Mouse (Mus musculus): ENCODE data around the gene Tspan13. TPM values are rescaled to one million over a fixed set of nuclear protein-coding genes. Genes with fewer than 3 reads are reported as not detected.

Tspan13 gene
- polyA plus RNA-seq (2015; fragmentation: Nextera tagmentation; extraction: Ambion mirVana), result 378 and 391 TPM in 2 replicates

GRCm38 (mm10) chr12:36042348-36042778, at the start of gene Tspan13:
Tspan13 (minus strand) TSS chr12:36042500.
- peak within 1 kb of the TSS; percentile 88 for H3K27ac ChIP-seq (ENCODE audit: low read depth, low read length)
- peak; percentile 98 for ATAC-seq
- peak within 1 kb of the TSS; percentile 56 for H3K4me2 ChIP-seq (ENCODE audit: low read length)
- H3K4me3 ChIP-seq (ENCODE audit: low read length), result peak within 1 kb of the TSS; percentile 63
- peak within 1 kb of the TSS; percentile 82 for H3K9ac ChIP-seq (ENCODE audit: low read depth, low read length)
- H3K36me3 ChIP-seq (ENCODE audit: control insufficient read depth, insufficient read depth, low read length), result no peaks in the 10 kb centered on the region
- WGBS, result 0% methylated on average over 35 of the region's 35 CpGs
- H3K9me3 ChIP-seq (ENCODE audit: control insufficient read depth, low read length), result no peaks in the 10 kb centered on the region
- peaks cover 8% of the 10 kb centered on the region for H3K4me1 ChIP-seq (ENCODE audit: control insufficient read depth, insufficient read depth, low read depth, low read length)
- no peaks in the 10 kb centered on the region for H3K27me3 ChIP-seq (replicated peaks; ENCODE audit: control insufficient read depth, insufficient read depth, low read length)

- H3K4me2 ChIP-seq (ENCODE audit: low read length), result no peak overlapping the region
- H3K9ac ChIP-seq (ENCODE audit: low read depth, low read length), result no peak overlapping the region
- H3K36me3 ChIP-seq (ENCODE audit: control insufficient read depth, insufficient read depth, low read length), result peaks cover 25% of the 10 kb centered on the region
- no peaks in the 10 kb centered on the region for H3K9me3 ChIP-seq (ENCODE audit: control insufficient read depth, low read length)
- no peaks in the 10 kb centered on the region for H3K4me1 ChIP-seq (ENCODE audit: control insufficient read depth, insufficient read depth, low read depth, low read length)
- ATAC-seq, result no peak
- H3K4me3 ChIP-seq (ENCODE audit: low read length), result no peak overlapping the region
- no peak overlapping the region for H3K27ac ChIP-seq (ENCODE audit: low read depth, low read length)
- no peaks in the 10 kb centered on the region for H3K27me3 ChIP-seq (replicated peaks; ENCODE audit: control insufficient read depth, insufficient read depth, low read length)
- 86% methylated on average over 10 of the region's 10 CpGs for WGBS
These were observed 49.7 kb upstream of the Tspan13 start for GRCm38 (mm10) chr12:36091964-36092363.

- WGBS, result 47% methylated on average over 6 of the region's 6 CpGs
- Histone ChIP-seq H3K9ac (ENCODE audit: low read depth, low read length) (no peak overlapping the region), H3K4me3 (ENCODE audit: low read length) (no peak overlapping the region), H3K27ac (ENCODE audit: low read depth, low read length) (no peak overlapping the region), H3K4me1 (ENCODE audit: control insufficient read depth, insufficient read depth, low read depth, low read length) (no peaks in the 10 kb centered on the region), H3K9me3 (ENCODE audit: control insufficient read depth, low read length) (no peaks in the 10 kb centered on the region), H3K36me3 (ENCODE audit: control insufficient read depth, insufficient read depth, low read length) (peaks cover 16% of the 10 kb centered on the region), H3K27me3 (replicated peaks; ENCODE audit: control insufficient read depth, insufficient read depth, low read length) (no peaks in the 10 kb centered on the region), H3K4me2 (ENCODE audit: low read length) (no peak overlapping the region)
- ATAC-seq, result no peak
These were observed 46.9 kb upstream of the Tspan13 start for GRCm38 (mm10) chr12:36089221-36089620.

GRCm38 (mm10) chr12:36088804-36089203, 46.5 kb upstream of the Tspan13 start:
- WGBS, result 92% methylated on average over 1 of the region's 1 CpGs
- Histone ChIP-seq H3K4me2 (ENCODE audit: low read length) (no peak overlapping the region), H3K4me3 (ENCODE audit: low read length) (no peak overlapping the region), H3K9ac (ENCODE audit: low read depth, low read length) (no peak overlapping the region), H3K27ac (ENCODE audit: low read depth, low read length) (no peak overlapping the region), H3K4me1 (ENCODE audit: control insufficient read depth, insufficient read depth, low read depth, low read length) (no peaks in the 10 kb centered on the region), H3K36me3 (ENCODE audit: control insufficient read depth, insufficient read depth, low read length) (peaks cover 16% of the 10 kb centered on the region), H3K27me3 (replicated peaks; ENCODE audit: control insufficient read depth, insufficient read depth, low read length) (no peaks in the 10 kb centered on the region), H3K9me3 (ENCODE audit: control insufficient read depth, low read length) (no peaks in the 10 kb centered on the region)
- ATAC-seq, result 0 out of 2 replicates have a peak, but pooled peaks have one; percentile 25

GRCm38 (mm10) chr12:36085380-36085779, 43.1 kb upstream of the Tspan13 start:
- Histone ChIP-seq H3K27me3 (replicated peaks; ENCODE audit: control insufficient read depth, insufficient read depth, low read length) (no peaks in the 10 kb centered on the region), H3K9ac (ENCODE audit: low read depth, low read length) (no peak overlapping the region), H3K4me2 (ENCODE audit: low read length) (no peak overlapping the region), H3K4me1 (ENCODE audit: control insufficient read depth, insufficient read depth, low read depth, low read length) (no peaks in the 10 kb centered on the region), H3K9me3 (ENCODE audit: control insufficient read depth, low read length) (no peaks in the 10 kb centered on the region), H3K27ac (ENCODE audit: low read depth, low read length) (no peak overlapping the region), H3K36me3 (ENCODE audit: control insufficient read depth, insufficient read depth, low read length) (no peaks in the 10 kb centered on the region), H3K4me3 (ENCODE audit: low read length) (no peak overlapping the region)
- 94% methylated on average over 2 of the region's 2 CpGs for WGBS
- ATAC-seq, result no peak

- ATAC-seq, result no peak
- H3K36me3 ChIP-seq (ENCODE audit: control insufficient read depth, insufficient read depth, low read length), result no peaks in the 10 kb centered on the region
- no peak overlapping the region for H3K9ac ChIP-seq (ENCODE audit: low read depth, low read length)
These were observed 36.0 kb upstream of the Tspan13 start for GRCm38 (mm10) chr12:36078101-36078899.

GRCm38 (mm10) chr12:36072860-36073259, 30.6 kb upstream of the Tspan13 start:
- no peak overlapping the region for H3K27ac ChIP-seq (ENCODE audit: low read depth, low read length)
- H3K27me3 ChIP-seq (replicated peaks; ENCODE audit: control insufficient read depth, insufficient read depth, low read length), result no peaks in the 10 kb centered on the region
- no peaks in the 10 kb centered on the region for H3K36me3 ChIP-seq (ENCODE audit: control insufficient read depth, insufficient read depth, low read length)
- no peaks in the 10 kb centered on the region for H3K9me3 ChIP-seq (ENCODE audit: control insufficient read depth, low read length)
- no peak overlapping the region for H3K9ac ChIP-seq (ENCODE audit: low read depth, low read length)
- 26% methylated on average over 5 of the region's 5 CpGs for WGBS
- no peak for ATAC-seq
- no peak overlapping the region for H3K4me3 ChIP-seq (ENCODE audit: low read length)
- no peak overlapping the region for H3K4me2 ChIP-seq (ENCODE audit: low read length)
- H3K4me1 ChIP-seq (ENCODE audit: control insufficient read depth, insufficient read depth, low read depth, low read length), result no peaks in the 10 kb centered on the region

More at GRCm38 (mm10) chr12:36078101-36078899, 36.0 kb upstream of the Tspan13 start:
- Histone ChIP-seq H3K4me3 (ENCODE audit: low read length) (no peak overlapping the region), H3K27ac (ENCODE audit: low read depth, low read length) (no peak overlapping the region), H3K4me1 (ENCODE audit: control insufficient read depth, insufficient read depth, low read depth, low read length) (no peaks in the 10 kb centered on the region), H3K27me3 (replicated peaks; ENCODE audit: control insufficient read depth, insufficient read depth, low read length) (no peaks in the 10 kb centered on the region), H3K4me2 (ENCODE audit: low read length) (no peak overlapping the region), H3K9me3 (ENCODE audit: control insufficient read depth, low read length) (no peaks in the 10 kb centered on the region)
- 66% methylated on average over 4 of the region's 4 CpGs for WGBS

- H3K27me3 ChIP-seq (replicated peaks; ENCODE audit: control insufficient read depth, insufficient read depth, low read length), result no peaks in the 10 kb centered on the region
- no peak overlapping the region for H3K4me2 ChIP-seq (ENCODE audit: low read length)
- H3K36me3 ChIP-seq (ENCODE audit: control insufficient read depth, insufficient read depth, low read length), result no peaks in the 10 kb centered on the region
- H3K4me1 ChIP-seq (ENCODE audit: control insufficient read depth, insufficient read depth, low read depth, low read length), result no peaks in the 10 kb centered on the region
- H3K9me3 ChIP-seq (ENCODE audit: control insufficient read depth, low read length), result no peaks in the 10 kb centered on the region
- ATAC-seq, result no peak
- WGBS, result 87% methylated on average over 4 of the region's 4 CpGs
- H3K27ac ChIP-seq (ENCODE audit: low read depth, low read length), result no peak overlapping the region
- no peak overlapping the region for H3K4me3 ChIP-seq (ENCODE audit: low read length)
- no peak overlapping the region for H3K9ac ChIP-seq (ENCODE audit: low read depth, low read length)
These were observed 27.9 kb upstream of the Tspan13 start for GRCm38 (mm10) chr12:36070231-36070630.

- no peak overlapping the region for H3K9ac ChIP-seq (ENCODE audit: low read depth, low read length)
- no peaks in the 10 kb centered on the region for H3K4me1 ChIP-seq (ENCODE audit: control insufficient read depth, insufficient read depth, low read depth, low read length)
- no peaks in the 10 kb centered on the region for H3K36me3 ChIP-seq (ENCODE audit: control insufficient read depth, insufficient read depth, low read length)
- H3K9me3 ChIP-seq (ENCODE audit: control insufficient read depth, low read length), result no peaks in the 10 kb centered on the region
- no peak overlapping the region for H3K27ac ChIP-seq (ENCODE audit: low read depth, low read length)
- no peak overlapping the region for H3K4me2 ChIP-seq (ENCODE audit: low read length)
- no peaks in the 10 kb centered on the region for H3K27me3 ChIP-seq (replicated peaks; ENCODE audit: control insufficient read depth, insufficient read depth, low read length)
- H3K4me3 ChIP-seq (ENCODE audit: low read length), result no peak overlapping the region
- 98% methylated on average over 2 of the region's 2 CpGs for WGBS
- ATAC-seq, result no peak
These were observed 25.2 kb upstream of the Tspan13 start for GRCm38 (mm10) chr12:36067538-36067937.
